30 mouse cellular contexts compared by ENCODE assay signal in the genomic region with DNA sequence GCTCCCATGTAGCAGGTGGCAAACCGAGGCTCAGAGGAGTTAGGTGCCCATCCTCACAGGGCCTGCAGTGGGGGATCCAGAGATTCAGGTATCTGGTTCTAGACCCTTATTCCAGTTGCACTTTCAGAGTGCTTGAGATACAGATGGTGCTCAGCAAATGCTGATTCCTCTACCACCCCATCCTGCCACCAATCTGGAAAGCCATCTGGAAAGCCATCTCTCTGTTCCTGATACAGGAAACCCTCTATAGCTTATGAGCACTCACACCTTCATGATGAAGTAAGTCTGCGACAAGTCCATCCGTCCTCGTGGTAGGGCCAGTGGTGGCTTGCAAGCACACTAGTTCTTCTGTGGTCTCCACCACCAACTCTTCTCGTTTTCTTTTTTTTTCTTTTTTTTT. TPM values are rescaled to one million over a fixed set of nuclear protein-coding genes. Genes with fewer than 3 reads are reported as not detected.
DNase-seq lines count a peak whose midpoint lies in the region; ATAC-seq and TF ChIP-seq lines count a peak whose summit lies in the region.
"Had no signal": no experiment of that assay in that cellular context is flagged by ENCODE, and none has a peak within 500 bp of the region (broad histone marks: within the 10 kb centered on the region; RNA-seq: fewer than 3 reads in every experiment).

No protein-coding gene starts in this region.

- no peak overlapping the region for H3K27ac ChIP-seq in heart, embryonic 11.5 days (ENCODE audit: low read depth, low read length)
- H3K27ac ChIP-seq in heart, adult 2 months, result no peak overlapping the region
- H3K27ac ChIP-seq in heart, postnatal 0 days (ENCODE audit: low read depth), result no peak overlapping the region
- peak overlapping the region; percentile 52 for H3K27ac ChIP-seq in layer of hippocampus, adult 2 months
- no peak overlapping the region for H3K27ac ChIP-seq in thymus, adult 2 months (ENCODE audit: control insufficient read depth, insufficient read depth, low read length)
- H3K27ac ChIP-seq: embryonic facial prominence, embryonic 15.5 days; hindbrain, embryonic 10.5 days; hindbrain, postnatal 0 days; kidney, embryonic 15.5 days; limb, embryonic 13.5 days; liver, embryonic 12.5 days; midbrain, embryonic 13.5 days; neural tube, embryonic 13.5 days; stomach, embryonic 15.5 days had no signal

- peaks cover 15% of the 10 kb centered on the region; the same call in 1 of the 2 replicates for H3K36me3 ChIP-seq in heart, embryonic 11.5 days (ENCODE audit: control insufficient read depth, insufficient read depth, low read length)
- H3K36me3 ChIP-seq in heart, adult 2 months (ENCODE audit: control insufficient read depth, insufficient read depth, low read length), result no peaks in the 10 kb centered on the region
- no peaks in the 10 kb centered on the region; the same call in 1 of the 2 replicates for H3K36me3 ChIP-seq in heart, postnatal 0 days (replicated peaks; ENCODE audit: control insufficient read depth, insufficient read depth, low read length)
- no peaks in the 10 kb centered on the region for H3K36me3 ChIP-seq in thymus, adult 2 months (ENCODE audit: control insufficient read depth, insufficient read depth, low read length)
- H3K36me3 ChIP-seq: embryonic facial prominence, embryonic 15.5 days; G1E; hindbrain, embryonic 10.5 days; kidney, embryonic 15.5 days; limb, embryonic 13.5 days; liver, embryonic 12.5 days; midbrain, embryonic 13.5 days; neural tube, embryonic 13.5 days; stomach, embryonic 15.5 days had no signal

- H3K9ac ChIP-seq in heart, embryonic 11.5 days (ENCODE audit: low read depth, low read length), result peak overlapping the region; percentile 94; the same call in 1 of the 2 replicates
- H3K9ac ChIP-seq in heart, adult 2 months (ENCODE audit: low read depth, low read length), result no peak overlapping the region
- no peak overlapping the region for H3K9ac ChIP-seq in heart, postnatal 0 days (replicated peaks; ENCODE audit: low read depth, low read length)
- H3K9ac ChIP-seq: embryonic facial prominence, embryonic 15.5 days; kidney, embryonic 15.5 days; limb, embryonic 13.5 days; liver, embryonic 12.5 days; midbrain, embryonic 13.5 days; neural tube, embryonic 13.5 days; stomach, embryonic 15.5 days had no signal

- no peaks in the 10 kb centered on the region for H3K9me3 ChIP-seq in heart, embryonic 11.5 days (replicated peaks; ENCODE audit: control insufficient read depth, low read length)
- no peaks in the 10 kb centered on the region for H3K9me3 ChIP-seq in heart, postnatal 0 days (replicated peaks; ENCODE audit: control insufficient read depth, low read length)
- H3K9me3 ChIP-seq: embryonic facial prominence, embryonic 15.5 days; G1E; hindbrain, embryonic 10.5 days; kidney, embryonic 15.5 days; limb, embryonic 13.5 days; liver, embryonic 12.5 days; midbrain, embryonic 13.5 days; neural tube, embryonic 13.5 days; stomach, embryonic 15.5 days had no signal

- no peak for TF ChIP-seq EP300 in heart, adult 2 months (IDR thresholded peaks at IDR 0.05; ENCODE audit: insufficient read depth, low read depth, low read length)
- no peak for TF ChIP-seq EP300 in heart, postnatal 0 days (IDR thresholded peaks at IDR 0.05; ENCODE audit: low read depth)

- H3K27me3 ChIP-seq in heart, embryonic 11.5 days (ENCODE audit: control insufficient read depth, insufficient read depth, low read length), result no peaks in the 10 kb centered on the region
- H3K27me3 ChIP-seq in heart, adult 2 months (ENCODE audit: control insufficient read depth, insufficient read depth, low read length), result no peaks in the 10 kb centered on the region
- no peaks in the 10 kb centered on the region for H3K27me3 ChIP-seq in heart, postnatal 0 days (ENCODE audit: control insufficient read depth, insufficient read depth, low read length)
- H3K27me3 ChIP-seq in thymus, adult 2 months (ENCODE audit: control insufficient read depth, insufficient read depth, low read length), result no peaks in the 10 kb centered on the region
- H3K27me3 ChIP-seq: CH12.LX; neural tube, embryonic 13.5 days; Patski; stomach, embryonic 15.5 days had no signal

- WGBS in heart, embryonic 11.5 days (ENCODE audit: insufficient replicate concordance), result 81% methylated on average over 5 of the region's 5 CpGs
- WGBS in heart, adult 2 months, result 83% methylated on average over 5 of the region's 5 CpGs
- WGBS in heart, postnatal 0 days, result 74% methylated on average over 5 of the region's 5 CpGs
- 46% methylated on average over 5 of the region's 5 CpGs for WGBS in thymus, adult 2 months

- TF ChIP-seq CTCF in heart, adult 2 months (IDR thresholded peaks at IDR 0.05), result no peak
- no peak for TF ChIP-seq CTCF in heart, postnatal 0 days (IDR thresholded peaks at IDR 0.05; ENCODE audit: low read depth)
- no peak for TF ChIP-seq CTCF in layer of hippocampus, adult 2 months (conservative IDR thresholded peaks at IDR 0.05)
- TF ChIP-seq CTCF in thymus, adult 2 months (IDR thresholded peaks at IDR 0.05; ENCODE audit: borderline replicate concordance, control insufficient read depth, extremely low read depth, insufficient read depth, low read length, poor library complexity), result no peak

- peak overlapping the region; percentile 76 for H3K4me2 ChIP-seq in heart, embryonic 11.5 days
- peak overlapping the region; percentile 1; the same call in 1 of the 2 replicates for H3K4me2 ChIP-seq in heart, postnatal 0 days (ENCODE audit: low read depth, low read length)
- H3K4me2 ChIP-seq: liver, embryonic 12.5 days; midbrain, embryonic 13.5 days; neural tube, embryonic 13.5 days had no signal

- DNase-seq in heart, adult 2 months, result no peak
- DNase-seq in heart, postnatal 0 days (ENCODE audit: low spot score), result no peak
- no peak for DNase-seq in heart, postnatal 4 days
- peak; percentile 67 to 74 for DNase-seq in layer of hippocampus, adult 2 months (ENCODE audit: low spot score in 2 of 2)
- peak; percentile 43 for DNase-seq in telencephalon, adult 2 months (ENCODE audit: low read depth, low spot score)
- no peak for DNase-seq in thymus, adult 2 months
- DNase-seq: adrenal gland, postnatal 36 days; cerebellum, adult 11 months; cerebellum, adult 9-11 months; gastrocnemius, postnatal 25 days; kidney, adult 11 months; lung, adult 2 months; right cerebral cortex, postnatal 4 days; thymus, adult 18-20 months; thymus, postnatal 4 days had no signal

- TF ChIP-seq POLR2A in heart, adult 2 months (IDR thresholded peaks at IDR 0.05; ENCODE audit: insufficient read depth, low read depth, low read length), result no peak
- no peak for TF ChIP-seq POLR2A in thymus, adult 2 months (IDR thresholded peaks at IDR 0.05; ENCODE audit: control insufficient read depth, extremely low read depth, insufficient read depth, low read length, poor library complexity)

- peak overlapping the region; percentile 58; the same call in 1 of the 2 replicates for H3K4me3 ChIP-seq in heart, embryonic 11.5 days (ENCODE audit: low read depth, low read length)
- no peak overlapping the region for H3K4me3 ChIP-seq in heart, adult 2 months
- no peak overlapping the region for H3K4me3 ChIP-seq in heart, postnatal 0 days (ENCODE audit: low read depth, low read length)
- H3K4me3 ChIP-seq in layer of hippocampus, adult 2 months, result no peak overlapping the region
- no peak overlapping the region for H3K4me3 ChIP-seq in thymus, adult 2 months (ENCODE audit: control insufficient read depth, insufficient read depth, low read length)
- H3K4me3 ChIP-seq: hindbrain, embryonic 10.5 days; limb, embryonic 13.5 days; liver, embryonic 12.5 days; midbrain, embryonic 13.5 days; neural tube, embryonic 13.5 days; stomach, embryonic 15.5 days had no signal

- no peaks in the 10 kb centered on the region for H3K79me2 ChIP-seq in heart, adult 2 months (replicated peaks; ENCODE audit: control insufficient read depth, insufficient read depth, low read length)

- ATAC-seq in heart, embryonic 11.5 days (replicated peaks; ENCODE audit: insufficient number of reproducible peaks, low FRiP score, low TSS enrichment), result no peak
- ATAC-seq in heart, postnatal 0 days (ENCODE audit: insufficient read depth, low read depth), result no peak
- ATAC-seq in monocyte, adult 5-6 weeks (replicated peaks; ENCODE audit: insufficient number of reproducible peaks, low FRiP score, low TSS enrichment, poor library complexity, severe bottlenecking), result no peak
- ATAC-seq: forebrain, embryonic 14.5 days; hindbrain, postnatal 0 days; liver, embryonic 12.5 days; midbrain, embryonic 13.5 days; Patski had no signal

- peaks cover 29% of the 10 kb centered on the region for H3K4me1 ChIP-seq in heart, embryonic 11.5 days (ENCODE audit: control insufficient read depth, insufficient read depth, low read length)
- peaks cover 5% of the 10 kb centered on the region for H3K4me1 ChIP-seq in heart, adult 2 months (ENCODE audit: control insufficient read depth, insufficient read depth, low read length)
- H3K4me1 ChIP-seq in heart, postnatal 0 days (ENCODE audit: control insufficient read depth, insufficient read depth), result peaks cover 31% of the 10 kb centered on the region
- H3K4me1 ChIP-seq in thymus, adult 2 months (replicated peaks; ENCODE audit: control insufficient read depth, insufficient read depth, low read length), result peaks cover 16% of the 10 kb centered on the region
- H3K4me1 ChIP-seq: liver, embryonic 12.5 days; neural tube, embryonic 13.5 days had no signal

- intact Hi-C loops in heart, adult 2 months (cut with DNase I), result no loop called here

RNA-seq across cellular contexts. Expression of a gene that starts 27.2 kb away (rescaled TPM):
- 3.9 and 4.6 TPM in 2 replicates for polyA plus RNA-seq in heart, embryonic 11.5 days (2014; fragmentation: Nextera tagmentation; extraction: Ambion mirVana)
- 1 to 10 TPM; 2.3 to 8.1 TPM for total RNA-seq in heart, adult 2 months (2021)
- polyA plus RNA-seq in heart, adult 2 months (2012; rRNA removed), result 2.7 and 3.6 TPM in 2 replicates
- 5.2 and 16.4 TPM in 2 replicates for total RNA-seq in heart, postnatal 0 days (2014; rRNA removed; ENCODE audit: low replicate concordance)
- polyA plus RNA-seq in heart, postnatal 0 days (2015; fragmentation: Nextera tagmentation; extraction: Ambion mirVana), result 1.6 and 1.7 TPM in 2 replicates
- total RNA-seq in heart, postnatal 4 days (2021), result 1 to 10 TPM; 6.8 to 6.9 TPM
- 1 to 10 TPM; 1.3 to 1.4 TPM for total RNA-seq in layer of hippocampus, adult 2 months (2021)
- total RNA-seq in monocyte, adult 5-6 weeks (2017), result 17.2 to 45.7 TPM (median 24.2 TPM) in 3 replicates
- 12.1 and 14.7 TPM in 2 replicates for polyA plus RNA-seq in thymus, adult 2 months (2012; rRNA removed)

RNA-seq across cellular contexts. Expression of a gene that starts 30.1 kb away (rescaled TPM):
- polyA plus RNA-seq in heart, embryonic 11.5 days (2014; fragmentation: Nextera tagmentation; extraction: Ambion mirVana), result 3,018 and 3,194 TPM in 2 replicates
- total RNA-seq in heart, adult 2 months (2021), result 100 to 1,000 TPM; 484 to 619 TPM
- polyA plus RNA-seq in heart, adult 2 months (2012; rRNA removed), result 1,288 and 1,402 TPM in 2 replicates
- total RNA-seq in heart, postnatal 0 days (2014; rRNA removed; ENCODE audit: low replicate concordance), result 758 and 991 TPM in 2 replicates
- 1,182 and 1,364 TPM in 2 replicates for polyA plus RNA-seq in heart, postnatal 0 days (2015; fragmentation: Nextera tagmentation; extraction: Ambion mirVana)
- total RNA-seq in heart, postnatal 4 days (2021), result 100 to 1,000 TPM; 908 to 955 TPM
- total RNA-seq in layer of hippocampus, adult 2 months (2021), result 1 to 10 TPM; 2.7 to 2.9 TPM
- total RNA-seq in monocyte, adult 5-6 weeks (2017), result 5.0 to 11.6 TPM (median 8.8 TPM) in 3 replicates
- 27.7 and 60.8 TPM in 2 replicates for polyA plus RNA-seq in thymus, adult 2 months (2012; rRNA removed)
- polyA plus RNA-seq: G1E had no signal

RNA-seq across cellular contexts. Expression of a gene that starts 30.2 kb away (rescaled TPM):
- polyA plus RNA-seq in heart, embryonic 11.5 days (2014; fragmentation: Nextera tagmentation; extraction: Ambion mirVana), result 34.4 and 44.6 TPM in 2 replicates
- total RNA-seq in heart, adult 2 months (2021), result 10 to 100 TPM; 23.2 to 24.6 TPM
- polyA plus RNA-seq in heart, adult 2 months (2012; rRNA removed), result 4.6 and 10.7 TPM in 2 replicates
- 16.6 and 18.3 TPM in 2 replicates for total RNA-seq in heart, postnatal 0 days (2014; rRNA removed; ENCODE audit: low replicate concordance)
- polyA plus RNA-seq in heart, postnatal 0 days (2015; fragmentation: Nextera tagmentation; extraction: Ambion mirVana), result 19.6 and 20.5 TPM in 2 replicates
- 10 to 100 TPM; 44.5 to 49.0 TPM for total RNA-seq in heart, postnatal 4 days (2021)
- 10 to 100 TPM; 54.5 to 57.3 TPM for total RNA-seq in layer of hippocampus, adult 2 months (2021)
- 25.5 to 39.0 TPM (median 33.4 TPM) in 3 replicates for total RNA-seq in monocyte, adult 5-6 weeks (2017)
- polyA plus RNA-seq in thymus, adult 2 months (2012; rRNA removed), result 10.6 and 11.8 TPM in 2 replicates

Comparison
In these comparisons a context has a peak if more than half of its experiments do, and no peak if none do; other contexts are left out.
1. DNase-seq: peak in layer of hippocampus, adult 2 months (2 of 2) and telencephalon, adult 2 months (single experiment); none in heart, adult 2 months (0 of 2), heart, postnatal 0 days (single experiment), heart, postnatal 4 days (single experiment) and thymus, adult 2 months (single experiment).
2. RNA of a gene that starts 30.1 kb away (total RNA-seq): 908 to 955 TPM in heart, postnatal 4 days, 758 to 991 TPM in heart, postnatal 0 days and 484 to 619 TPM in heart, adult 2 months; 5.0 to 11.6 TPM in monocyte, adult 5-6 weeks and 2.7 to 2.9 TPM in layer of hippocampus, adult 2 months; every median in the first group is over 10 times any median in the second.